Mouse (Mus musculus) activated CD4-positive, CD25-positive, alpha-beta regulatory T cell, adult 4 months (primary cell): Measurements from ENCODE around the gene Add2. TPM values are rescaled to one million over a fixed set of nuclear protein-coding genes. Genes with fewer than 3 reads are reported as not detected.

Experiments
- ATAC-seq: one replicate; pipeline ENCODE4 v1.8.0; 2017
- polyA plus RNA-seq, 2 experiments: library from polyadenylated mRNA; unstranded; fragments of 100-300 nt; shearing (Covaris generic); gene quantifications; one replicate each; pipeline ENCODE4 v1.2.1; 2017

Add2 gene
- polyA plus RNA-seq, 2 experiments from 2014 or later: not detected

- no peak for ATAC-seq
Observed at GRCm38 (mm10) chr6:86086851-86087571, 58.5 kb downstream of the Add2 start.

- no peak for ATAC-seq
Observed at GRCm38 (mm10) chr6:86087813-86088212, 59.3 kb downstream of the Add2 start.

- ATAC-seq: no peak
Observed at GRCm38 (mm10) chr6:86094202-86094838, 65.8 kb downstream of the Add2 start.

DNA sequence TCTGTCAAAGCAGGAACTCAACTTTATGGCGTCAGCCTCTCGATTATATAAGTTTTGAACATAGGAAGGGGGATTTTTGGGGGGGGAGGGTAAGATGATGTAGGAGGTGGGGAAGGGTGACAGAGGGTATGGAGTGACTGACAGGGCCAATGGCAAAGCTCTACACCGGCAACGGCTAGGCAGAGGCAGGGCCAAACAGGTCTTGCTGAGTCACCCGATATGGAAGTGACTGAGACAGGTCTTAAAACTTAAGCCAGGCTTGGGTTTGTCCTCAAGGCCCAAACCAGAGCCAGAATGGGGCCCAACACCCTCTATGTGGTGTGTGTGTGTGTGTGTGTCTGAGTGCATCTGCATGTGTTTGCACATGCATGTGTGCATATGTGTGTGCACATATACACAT is 67.0 kb downstream of the Add2 start:
- ATAC-seq: no peak

- ATAC-seq: no peak
Observed at GRCm38 (mm10) chr6:86096733-86097132, 68.3 kb downstream of the Add2 start.

- ATAC-seq: no peak
Observed at GRCm38 (mm10) chr6:86097155-86097554, 68.7 kb downstream of the Add2 start.

- no peak for ATAC-seq
Observed at GRCm38 (mm10) chr6:86099003-86099402, 70.5 kb downstream of the Add2 start.

DNA sequence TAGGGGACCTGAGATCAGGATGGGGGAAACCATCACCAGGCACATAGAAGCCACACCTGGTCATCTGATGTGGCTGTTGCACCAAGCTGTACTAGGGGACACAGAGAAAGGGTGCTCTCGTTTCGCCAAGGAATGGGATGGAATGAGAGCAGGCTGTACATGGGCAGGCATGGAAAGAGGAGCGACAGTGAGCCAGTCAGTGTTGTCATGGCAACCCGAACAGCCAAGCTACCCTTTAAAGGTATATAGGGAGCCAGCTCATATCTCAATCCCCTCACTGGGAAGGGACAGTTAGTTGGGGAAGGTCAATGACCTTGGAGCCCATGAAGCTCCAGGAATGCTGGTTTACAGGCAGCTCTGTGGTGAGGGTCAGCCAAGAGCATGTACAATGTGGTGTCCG is 73.0 kb downstream of the Add2 start:
- no peak for ATAC-seq

- ATAC-seq: no peak
Observed at GRCm38 (mm10) chr6:86102874-86103273, 74.4 kb downstream of the Add2 start.

DNA sequence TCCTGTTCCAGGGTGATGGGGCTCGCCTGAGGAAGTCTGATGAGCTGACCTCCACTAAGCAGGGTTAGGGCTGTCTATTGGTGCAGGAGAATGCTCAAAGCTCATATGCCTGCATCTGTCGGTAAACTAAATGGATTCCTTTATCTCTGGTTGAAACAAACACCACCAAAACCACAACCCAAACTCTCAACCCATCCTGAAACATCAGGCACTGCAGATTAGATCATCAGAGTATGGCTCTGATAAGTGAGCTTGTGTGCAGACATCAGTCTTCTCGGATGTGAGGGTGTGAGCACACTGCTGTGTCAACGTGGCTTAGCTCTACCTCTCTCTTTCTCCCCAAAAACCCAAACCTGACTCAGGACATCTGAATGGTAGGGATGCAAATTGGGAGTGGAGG is 75.1 kb downstream of the Add2 start:
- ATAC-seq: no peak

DNA sequence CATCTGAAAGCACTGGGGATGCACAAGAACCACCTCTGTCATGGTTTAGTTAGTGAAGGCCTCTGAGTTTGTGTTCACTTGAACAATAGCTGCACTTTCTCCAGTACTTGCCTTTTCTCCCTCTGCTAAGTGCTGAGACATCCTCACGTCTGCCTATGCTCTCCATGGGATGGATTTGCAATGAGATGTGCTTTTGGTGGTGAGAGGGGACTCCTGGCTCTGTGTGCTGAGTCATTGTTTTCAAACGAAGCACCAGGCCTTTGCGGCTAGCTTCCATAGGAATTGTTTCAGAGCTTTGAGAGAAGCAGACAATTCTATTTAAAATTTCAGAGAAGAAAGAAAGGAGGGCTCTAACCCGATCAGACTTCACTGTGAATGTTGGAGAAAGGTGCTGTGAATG is 76.2 kb downstream of the Add2 start:
- ATAC-seq: no peak

DNA sequence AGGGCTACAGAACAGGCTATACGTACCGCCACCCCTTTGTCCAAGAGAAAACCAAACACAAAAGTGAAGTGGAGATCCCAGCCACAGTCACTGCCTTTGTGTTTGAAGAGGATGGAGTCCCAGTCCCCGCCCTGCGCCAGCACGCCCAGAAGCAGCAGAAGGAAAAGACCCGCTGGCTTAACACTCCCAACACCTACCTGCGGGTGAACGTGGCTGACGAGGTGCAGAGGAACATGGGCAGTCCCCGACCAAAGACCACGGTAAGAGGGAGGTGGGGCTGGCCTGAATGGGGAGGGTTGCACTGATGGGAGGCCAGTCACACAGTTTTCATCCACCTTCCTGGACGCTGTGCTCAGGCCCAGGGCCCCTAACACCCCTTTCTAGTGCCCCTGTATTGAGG is 77.6 kb downstream of the Add2 start:
- ATAC-seq: no peak

- no peak for ATAC-seq
Observed at GRCm38 (mm10) chr6:86107101-86107500, 78.6 kb downstream of the Add2 start.

- ATAC-seq: no peak
Observed at GRCm38 (mm10) chr6:86115843-86116242, 87.4 kb downstream of the Add2 start.

GRCm38 (mm10) chr6:86123057-86123456 is 94.6 kb downstream of the Add2 start:
- ATAC-seq: no peak

DNA sequence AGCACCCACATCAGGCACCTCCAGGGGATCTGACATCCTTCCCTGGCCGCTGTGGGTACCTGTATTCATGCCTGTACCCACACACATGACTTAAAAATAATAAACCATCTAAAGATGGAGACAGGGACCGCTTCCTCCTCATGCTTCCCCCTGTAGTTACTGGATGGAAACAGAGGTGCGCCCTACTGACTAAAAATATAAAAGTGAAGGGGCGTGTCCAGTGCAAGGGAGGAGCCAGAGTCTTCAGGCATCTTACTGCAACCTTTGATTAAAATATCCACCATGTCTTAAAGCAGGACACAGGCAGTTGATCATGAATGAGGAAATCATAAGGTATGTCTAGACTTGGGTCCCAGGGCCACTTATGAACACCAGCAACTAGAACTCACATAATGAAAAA is 97.3 kb downstream of the Add2 start:
- no peak for ATAC-seq

DNA sequence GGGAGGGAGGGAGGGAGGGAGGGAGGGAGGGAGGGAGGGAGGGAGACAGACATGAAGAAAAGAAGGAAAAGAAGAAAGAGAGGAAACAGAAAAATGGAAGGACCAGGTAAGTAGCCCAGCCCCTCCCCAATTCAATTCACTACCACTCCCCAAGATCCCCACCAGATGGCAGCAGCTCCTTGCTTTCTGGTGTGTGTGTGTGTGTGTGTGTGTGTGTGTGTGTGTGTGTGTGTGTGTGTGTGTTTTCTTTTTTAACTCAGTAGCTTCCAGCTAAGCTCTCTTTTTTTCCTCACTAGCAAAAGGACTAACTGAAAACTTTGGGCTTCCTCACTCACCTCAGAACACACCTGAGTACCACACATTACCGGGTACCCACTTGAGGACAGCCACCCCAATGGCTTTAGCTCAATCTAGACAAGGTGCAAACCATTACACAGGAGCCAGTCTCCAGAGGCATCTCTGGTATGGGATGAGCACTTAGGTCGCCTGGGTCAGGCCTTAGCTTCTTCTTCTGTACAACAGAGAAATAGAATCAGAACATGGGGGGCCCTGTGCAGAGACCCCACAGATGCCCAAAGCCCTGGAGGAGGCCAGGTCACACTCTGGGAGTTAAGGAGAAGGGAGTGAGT is 98.6 kb downstream of the Add2 start:
- no peak for ATAC-seq

GRCm38 (mm10) chr6:86128504-86128903 is 100.0 kb downstream of the Add2 start:
- ATAC-seq: no peak

DNA sequence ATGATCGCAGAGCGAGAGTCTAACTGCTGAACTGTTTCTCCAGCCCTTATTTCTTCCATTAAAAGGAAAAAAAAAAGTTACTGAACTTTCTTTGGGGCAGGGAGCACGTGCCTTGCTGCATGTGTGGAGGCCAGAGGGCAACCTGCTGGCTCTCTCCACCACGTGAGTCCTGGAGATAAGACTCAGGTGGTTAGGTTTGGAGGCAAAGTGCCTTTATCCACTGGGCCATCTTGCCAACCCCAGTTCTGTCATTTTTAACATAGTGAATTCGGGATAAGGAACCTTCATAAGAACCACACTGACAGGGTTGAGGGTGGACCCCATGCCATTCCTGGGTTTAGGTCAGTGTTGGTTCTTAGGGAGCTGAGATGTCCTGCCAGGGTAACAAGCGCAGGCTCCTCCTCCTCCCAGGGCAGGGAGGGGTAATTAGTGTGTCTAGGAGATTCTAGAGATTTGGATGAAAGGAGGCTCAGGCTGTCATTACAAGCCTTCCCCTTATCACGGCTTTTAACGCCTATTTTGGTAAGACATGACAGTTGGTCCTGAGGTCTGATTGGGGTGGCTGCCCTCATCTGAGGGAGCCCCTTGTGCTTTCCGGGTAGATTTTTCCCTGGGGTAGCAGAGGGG is 101.5 kb downstream of the Add2 start:
- no peak for ATAC-seq

GRCm38 (mm10) chr6:86133882-86134281 is 105.4 kb downstream of the Add2 start:
- ATAC-seq: peak; percentile 75

DNA sequence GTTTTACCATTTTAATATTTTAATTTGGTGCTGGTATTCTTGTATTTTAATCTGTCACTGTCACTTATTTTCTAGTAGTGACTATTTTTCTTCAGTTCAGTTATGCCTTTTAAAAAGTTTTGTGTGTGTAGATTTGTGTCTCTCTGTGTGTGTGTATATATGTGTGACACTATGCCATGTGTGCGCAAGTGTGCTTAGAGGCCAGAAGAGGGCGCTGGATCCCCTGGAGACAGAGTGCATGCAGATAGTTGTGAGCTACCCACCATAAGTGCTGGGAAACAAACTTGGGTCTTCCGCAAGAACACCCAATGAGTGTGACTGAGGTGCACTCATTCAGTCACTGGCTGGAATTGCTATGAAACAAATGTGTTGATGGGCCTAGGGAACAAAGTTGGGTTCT is 107.7 kb downstream of the Add2 start:
- ATAC-seq: no peak

- ATAC-seq: no peak
Observed at GRCm38 (mm10) chr6:86141284-86141683, 112.8 kb downstream of the Add2 start.

DNA sequence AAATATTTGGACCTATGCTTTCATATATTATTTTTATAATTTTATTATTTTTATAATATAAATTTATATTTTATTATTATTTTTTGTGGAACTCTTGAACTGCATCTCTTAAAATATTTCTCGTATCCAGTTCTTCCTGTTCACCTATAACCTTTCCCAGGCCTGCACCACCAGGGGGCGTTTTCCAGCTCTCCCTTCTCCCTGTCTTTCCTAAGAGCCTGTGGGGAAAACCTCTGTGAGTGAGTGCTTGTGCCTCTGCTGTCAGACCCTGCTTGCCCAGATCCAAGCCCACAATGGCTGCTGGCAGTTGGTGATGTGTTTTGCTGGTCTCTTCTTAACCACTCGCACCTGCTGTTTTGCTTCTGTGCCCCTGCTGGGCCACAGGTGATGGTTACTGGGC is 113.3 kb downstream of the Add2 start:
- ATAC-seq: no peak

DNA sequence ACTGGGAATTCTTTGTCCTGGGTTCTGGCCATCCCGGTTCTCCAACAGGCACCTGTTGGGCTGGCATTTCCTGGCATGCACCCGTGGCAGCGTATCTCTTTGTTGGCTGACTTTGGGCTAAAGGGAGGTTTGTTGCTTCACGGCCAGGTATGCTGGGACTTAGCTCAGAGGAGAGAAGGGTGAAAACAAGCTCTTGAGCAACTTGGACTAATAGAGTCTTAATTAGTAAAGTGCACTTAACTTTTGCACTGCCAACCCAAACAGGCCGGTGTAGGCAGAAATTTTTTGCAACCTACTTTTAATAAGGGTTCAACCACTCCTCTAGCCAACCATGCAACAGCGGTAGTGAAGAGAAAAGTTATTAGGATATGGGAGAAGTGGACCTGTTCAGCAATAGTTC is 116.5 kb downstream of the Add2 start:
- ATAC-seq: no peak
